Mouse (Mus musculus) forebrain, embryonic 13.5 days (tissue): ENCODE measurements around the gene Ccdc27. TPM values are rescaled to one million over a fixed set of nuclear protein-coding genes. Genes with fewer than 3 reads are reported as not detected.

Experiments
- ATAC-seq: fragments of 200-750 bp; cut with Nextera tagmentation; 2 replicates; pipeline ENCODE4 v1.8.0; 2017
- H3K27ac ChIP-seq: fragments of 300-500 bp; sonication (generic); 2 replicates; pipeline ENCODE4 v1.5.1; 2015; ENCODE audit warnings: inconsistent platforms, mild to moderate bottlenecking, moderate library complexity
- H3K27me3 ChIP-seq: fragments of 300-500 bp; sonication (generic); 2 replicates; pipeline ENCODE4 v1.6.1; 2015; ENCODE audit warnings: mild to moderate bottlenecking, inconsistent platforms
- H3K36me3 ChIP-seq: fragments of 300-500 bp; sonication (generic); 2 replicates; pipeline ENCODE4 v1.6.1; 2015; ENCODE audit warnings: mild to moderate bottlenecking, inconsistent platforms; ENCODE audit not compliant: poor library complexity, severe bottlenecking
- H3K4me1 ChIP-seq: fragments of 300-500 bp; sonication (generic); 2 replicates; pipeline ENCODE4 v1.6.1; 2015; ENCODE audit warnings: inconsistent platforms
- H3K4me2 ChIP-seq: fragments of 300-500 bp; sonication (generic); 2 replicates; pipeline ENCODE4 v1.6.1; 2015; ENCODE audit warnings: inconsistent platforms, mild to moderate bottlenecking, moderate library complexity
- H3K4me3 ChIP-seq: fragments of 300-500 bp; sonication (generic); 2 replicates; pipeline ENCODE4 v1.5.1; 2015; ENCODE audit warnings: mild to moderate bottlenecking, inconsistent platforms
- H3K9ac ChIP-seq: fragments of 300-500 bp; sonication (generic); 2 replicates; pipeline ENCODE4 v1.6.1; 2015; ENCODE audit warnings: mild to moderate bottlenecking, inconsistent platforms
- H3K9me3 ChIP-seq: fragments of 300-500 bp; sonication (generic); replicated peaks from 2 replicates; pipeline ENCODE4 v1.6.1; 2016; ENCODE audit warnings: inconsistent platforms
- whole genome bisulfite sequencing: fragments of 180-500 bp; shearing (Covaris S2); methylation state at CpG from one replicate; pipeline ENCODE4 v1.1.7; 2015; 5-methylcytosine and 5-hydroxymethylcytosine counted together
- polyA plus RNA-seq: library from polyadenylated mRNA; unstranded; fragments of >200 nt; fragmentation: Nextera tagmentation; extraction: Ambion mirVana; gene quantifications from 2 replicates; pipeline ENCODE4 v1.2.1, GENCODE M21; 2015

The Ccdc27 gene
- polyA plus RNA-seq, 1 experiment from 2014 or later, result not detected

- no peaks in the 10 kb centered on the region for H3K27me3 ChIP-seq
- no peak overlapping the region for H3K9ac ChIP-seq
- no peak for ATAC-seq
- no peak overlapping the region for H3K27ac ChIP-seq
- no peaks in the 10 kb centered on the region for H3K9me3 ChIP-seq
- WGBS, result 90% methylated on average over 6 of the region's 6 CpGs
- peaks cover 57% of the 10 kb centered on the region for H3K36me3 ChIP-seq
- H3K4me3 ChIP-seq, result no peak overlapping the region
- no peak overlapping the region for H3K4me2 ChIP-seq
- peaks cover 5% of the 10 kb centered on the region; the same call in 1 of the 2 replicates for H3K4me1 ChIP-seq
Measured at GRCm38 (mm10) chr4:154006264-154006663, 36.2 kb downstream of the Ccdc27 start.

DNA sequence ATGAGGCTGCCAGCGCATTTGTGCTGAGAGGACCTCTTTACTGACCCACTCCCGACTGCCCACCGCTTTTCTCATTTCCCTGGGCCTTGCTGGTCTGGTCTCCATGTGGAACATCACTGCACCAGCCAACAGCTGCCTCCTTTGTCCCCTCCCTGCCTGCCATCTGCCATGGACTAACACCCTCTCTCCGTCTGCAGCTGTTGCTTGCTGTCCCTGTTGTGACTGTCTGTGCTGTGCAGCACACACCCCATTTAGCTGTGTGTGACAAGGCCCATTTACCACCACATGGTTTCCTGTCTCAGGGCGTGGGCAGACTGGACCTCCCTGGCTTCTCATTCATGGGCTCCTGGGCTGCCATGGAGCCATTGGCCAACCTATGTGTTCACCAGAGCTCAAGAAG is 37.0 kb downstream of the Ccdc27 start:
- H3K4me1 ChIP-seq, result no peaks in the 10 kb centered on the region
- no peaks in the 10 kb centered on the region for H3K9me3 ChIP-seq
- no peaks in the 10 kb centered on the region for H3K27me3 ChIP-seq
- no peak overlapping the region for H3K4me3 ChIP-seq
- no peak for ATAC-seq
- H3K9ac ChIP-seq, result no peak overlapping the region
- peaks cover 57% of the 10 kb centered on the region for H3K36me3 ChIP-seq
- no peak overlapping the region for H3K4me2 ChIP-seq
- no peak overlapping the region for H3K27ac ChIP-seq
- 85% methylated on average over 5 of the region's 5 CpGs for WGBS

GRCm38 (mm10) chr4:153993505-153993904 is 49.0 kb downstream of the Ccdc27 start:
- H3K4me2 ChIP-seq, result no peak overlapping the region
- no peak for ATAC-seq
- no peak overlapping the region; the same call in 1 of the 2 replicates for H3K9ac ChIP-seq
- WGBS, result 96% methylated on average over 8 of the region's 8 CpGs
- H3K4me1 ChIP-seq, result no peaks in the 10 kb centered on the region
- no peaks in the 10 kb centered on the region for H3K27me3 ChIP-seq
- no peak overlapping the region for H3K27ac ChIP-seq
- H3K9me3 ChIP-seq, result no peaks in the 10 kb centered on the region
- peaks cover 94% of the 10 kb centered on the region for H3K36me3 ChIP-seq
- no peak overlapping the region for H3K4me3 ChIP-seq

DNA sequence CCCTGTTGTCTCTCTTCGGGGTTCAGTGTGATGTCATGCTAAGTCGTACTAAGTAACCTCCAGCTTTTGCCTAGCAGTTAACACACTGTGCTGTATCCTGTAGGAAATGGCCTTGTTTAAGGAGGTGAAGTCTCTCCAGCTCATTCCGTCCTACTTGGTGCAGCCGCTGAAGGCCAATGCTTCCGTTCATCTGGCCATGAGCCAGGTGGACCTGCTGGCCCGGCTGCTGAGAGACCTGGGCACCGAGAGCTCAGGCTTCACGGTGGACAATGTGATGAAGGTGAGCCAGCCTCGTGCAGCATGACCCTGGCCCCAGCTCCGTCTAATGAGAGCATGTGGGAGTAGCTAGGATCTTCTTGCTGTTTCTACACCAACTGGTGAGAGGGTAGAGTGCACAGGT is 49.8 kb downstream of the Ccdc27 start:
- H3K27ac ChIP-seq, result no peak overlapping the region
- peaks cover 94% of the 10 kb centered on the region for H3K36me3 ChIP-seq
- no peak overlapping the region for H3K4me2 ChIP-seq
- no peak for ATAC-seq
- 94% methylated on average over 10 of the region's 10 CpGs for WGBS
- no peaks in the 10 kb centered on the region for H3K27me3 ChIP-seq
- no peaks in the 10 kb centered on the region for H3K9me3 ChIP-seq
- no peaks in the 10 kb centered on the region for H3K4me1 ChIP-seq
- no peak overlapping the region for H3K4me3 ChIP-seq
- no peak overlapping the region for H3K9ac ChIP-seq

GRCm38 (mm10) chr4:153980470-153980869 is 62.0 kb downstream of the Ccdc27 start:
- peaks cover 66% of the 10 kb centered on the region for H3K36me3 ChIP-seq
- ATAC-seq, result no peak

GRCm38 (mm10) chr4:153979243-153979642 is 63.2 kb downstream of the Ccdc27 start:
- Histone ChIP-seq H3K4me3 (no peak overlapping the region), H3K4me1 (peaks cover 16% of the 10 kb centered on the region), H3K36me3 (peaks cover 54% of the 10 kb centered on the region), H3K27me3 (no peaks in the 10 kb centered on the region), H3K4me2 (no peak overlapping the region), H3K9ac (no peak overlapping the region), H3K27ac (no peak overlapping the region), H3K9me3 (no peaks in the 10 kb centered on the region)
- ATAC-seq, result no peak
- 94% methylated on average over 10 of the region's 10 CpGs for WGBS

More at GRCm38 (mm10) chr4:153980470-153980869, 62.0 kb downstream of the Ccdc27 start:
- Histone ChIP-seq H3K27ac (no peak overlapping the region), H3K27me3 (no peaks in the 10 kb centered on the region), H3K9me3 (no peaks in the 10 kb centered on the region), H3K4me1 (peaks cover 16% of the 10 kb centered on the region), H3K9ac (no peak overlapping the region), H3K4me3 (no peak overlapping the region), H3K4me2 (no peak overlapping the region)
- 95% methylated on average over 11 of the region's 11 CpGs for WGBS

Other genes with a start within 250 kb of the Ccdc27 start
- gene A430005L14Rik, start 85.4 kb downstream of the Ccdc27 start, polyA plus RNA-seq, result 82.9 and 86.8 TPM in 2 replicates
- gene Dffb, start 67.6 kb downstream of the Ccdc27 start, polyA plus RNA-seq, result 12.4 and 12.7 TPM in 2 replicates
- 19.9 and 20.4 TPM in 2 replicates for gene Cep104, start 67.5 kb downstream of the Ccdc27 start, polyA plus RNA-seq
- 20.3 and 20.9 TPM in 2 replicates for gene Lrrc47, start 30.9 kb downstream of the Ccdc27 start, polyA plus RNA-seq
- 2.2 TPM in 2 replicates for gene Smim1, start 16.4 kb downstream of the Ccdc27 start, polyA plus RNA-seq
- 5.2 and 5.9 TPM in 2 replicates for gene Trp73, start 97.5 kb upstream of the Ccdc27 start, polyA plus RNA-seq
- 59.2 and 61.4 TPM in 2 replicates for gene Wrap73, start 99.7 kb upstream of the Ccdc27 start, polyA plus RNA-seq
- 130 and 134 TPM in 2 replicates for gene Tprgl, start 118.0 kb upstream of the Ccdc27 start, polyA plus RNA-seq
- gene Megf6, start 128.1 kb upstream of the Ccdc27 start, polyA plus RNA-seq, result 5.8 and 8.1 TPM in 2 replicates